Comparison of ENCODE assay signal across 8 mouse cellular contexts in genomic region chr6:91115863-91116243, GRCm38 (mm10). TPM values are rescaled to one million over a fixed set of nuclear protein-coding genes. Genes with fewer than 3 reads are reported as not detected.
DNase-seq lines count a peak whose midpoint lies in the region; ATAC-seq and TF ChIP-seq lines count a peak whose summit lies in the region.

No protein-coding gene starts in this region.

- peak overlapping the region; percentile 99 for H3K4me2 ChIP-seq in kidney, embryonic 15.5 days
- H3K4me2 ChIP-seq in embryonic facial prominence, embryonic 15.5 days (replicated peaks) = peak overlapping the region; percentile 100
- peak overlapping the region; percentile 99 for H3K4me2 ChIP-seq in limb, embryonic 13.5 days (replicated peaks)
- peak overlapping the region; percentile 79 for H3K4me2 ChIP-seq in midbrain, postnatal 0 days (ENCODE audit: low read depth, low read length, poor library complexity, severe bottlenecking)

- H3K36me3 ChIP-seq in kidney, embryonic 15.5 days = no peaks in the 10 kb centered on the region
- no peaks in the 10 kb centered on the region for H3K36me3 ChIP-seq in embryonic facial prominence, embryonic 15.5 days
- no peaks in the 10 kb centered on the region for H3K36me3 ChIP-seq in limb, embryonic 13.5 days
- H3K36me3 ChIP-seq in midbrain, postnatal 0 days (ENCODE audit: insufficient read depth, low read length) = no peaks in the 10 kb centered on the region

- peak overlapping the region; percentile 77 for H3K9ac ChIP-seq in kidney, embryonic 15.5 days
- H3K9ac ChIP-seq in embryonic facial prominence, embryonic 15.5 days = no peak overlapping the region
- peak overlapping the region; percentile 66 for H3K9ac ChIP-seq in limb, embryonic 13.5 days
- H3K9ac ChIP-seq in midbrain, postnatal 0 days (replicated peaks; ENCODE audit: low read length, poor library complexity, severe bottlenecking) = peak overlapping the region; percentile 69

- no peak for TF ChIP-seq CTCF in midbrain, postnatal 0 days (IDR thresholded peaks at IDR 0.05)

- peak overlapping the region; percentile 79 for H3K4me3 ChIP-seq in kidney, embryonic 15.5 days (replicated peaks)
- peak overlapping the region; percentile 63 for H3K4me3 ChIP-seq in embryonic facial prominence, embryonic 15.5 days (replicated peaks)
- H3K4me3 ChIP-seq in limb, embryonic 13.5 days = peak overlapping the region; percentile 66
- peak overlapping the region; percentile 58 for H3K4me3 ChIP-seq in midbrain, postnatal 0 days (ENCODE audit: low read depth, low read length)

- no peak for DNase-seq in kidney, postnatal 36 days
- DNase-seq in midbrain, postnatal 0 days (ENCODE audit: low spot score) = no peak
- no peak for DNase-seq in cerebellum, postnatal 25 days
- DNase-seq in gastrocnemius, postnatal 4 days (ENCODE audit: low spot score in 2 of 2) = no peak

- peak overlapping the region; percentile 87 for H3K27ac ChIP-seq in kidney, embryonic 15.5 days
- H3K27ac ChIP-seq in embryonic facial prominence, embryonic 15.5 days (replicated peaks) = 0 out of 2 replicates have a peak overlapping the region, but pooled peaks have one; percentile 17
- no peak overlapping the region for H3K27ac ChIP-seq in limb, embryonic 13.5 days
- H3K27ac ChIP-seq in midbrain, postnatal 0 days (ENCODE audit: low read depth, low read length) = peak overlapping the region; percentile 86

- H3K4me1 ChIP-seq in kidney, embryonic 15.5 days = peaks cover 43% of the 10 kb centered on the region
- peaks cover 18% of the 10 kb centered on the region for H3K4me1 ChIP-seq in embryonic facial prominence, embryonic 15.5 days
- peaks cover 13% of the 10 kb centered on the region for H3K4me1 ChIP-seq in limb, embryonic 13.5 days
- 0 out of 2 replicates have a peak, but pooled peaks cover 12% of the 10 kb centered on the region for H3K4me1 ChIP-seq in midbrain, postnatal 0 days (ENCODE audit: insufficient read depth, low read length)

- ATAC-seq in kidney, embryonic 15.5 days (replicated peaks; ENCODE audit: low FRiP score) = peak; percentile 17; the same call in 1 of the 2 replicates
- ATAC-seq in embryonic facial prominence, embryonic 15.5 days (ENCODE audit: insufficient number of reproducible peaks, low FRiP score, low TSS enrichment, low read depth) = no peak
- no peak; the same call in 1 of the 2 replicates for ATAC-seq in limb, embryonic 13.5 days (ENCODE audit: low FRiP score, low read depth)
- ATAC-seq in midbrain, postnatal 0 days (ENCODE audit: low FRiP score) = no peak
- no peak for ATAC-seq in CD4-positive, CD25-positive, alpha-beta regulatory T cell, adult 4 months

- H3K27me3 ChIP-seq in kidney, embryonic 15.5 days = 0 out of 2 replicates have a peak, but pooled peaks cover 2% of the 10 kb centered on the region
- H3K27me3 ChIP-seq in embryonic facial prominence, embryonic 15.5 days = peaks cover 11% of the 10 kb centered on the region
- H3K27me3 ChIP-seq in limb, embryonic 13.5 days = peaks cover 31% of the 10 kb centered on the region
- H3K27me3 ChIP-seq in midbrain, postnatal 0 days (ENCODE audit: insufficient read depth, low read length) = no peaks in the 10 kb centered on the region

- 14% methylated on average over 4 of the region's 4 CpGs for WGBS in kidney, embryonic 15.5 days
- WGBS in embryonic facial prominence, embryonic 15.5 days = 31% methylated on average over 4 of the region's 4 CpGs
- 23% methylated on average over 4 of the region's 4 CpGs for WGBS in limb, embryonic 13.5 days
- WGBS in midbrain, postnatal 0 days = 16% methylated on average over 4 of the region's 4 CpGs

- H3K9me3 ChIP-seq in kidney, embryonic 15.5 days (replicated peaks) = no peaks in the 10 kb centered on the region
- H3K9me3 ChIP-seq in embryonic facial prominence, embryonic 15.5 days (replicated peaks) = no peaks in the 10 kb centered on the region
- H3K9me3 ChIP-seq in limb, embryonic 13.5 days = no peaks in the 10 kb centered on the region
- H3K9me3 ChIP-seq in midbrain, postnatal 0 days (ENCODE audit: low read length) = no peaks in the 10 kb centered on the region

RNA-seq across cellular contexts. Expression of gene Nup210, which starts 0.8 kb away (rescaled TPM):
- polyA plus RNA-seq in kidney, embryonic 15.5 days (2015; fragmentation: Nextera tagmentation; extraction: Ambion mirVana) = 22.8 and 24.2 TPM in 2 replicates
- polyA plus RNA-seq in embryonic facial prominence, embryonic 15.5 days (2015; fragmentation: Nextera tagmentation; extraction: Ambion mirVana) = 9.2 and 9.9 TPM in 2 replicates
- 6.3 and 7.8 TPM in 2 replicates for polyA plus RNA-seq in limb, embryonic 13.5 days (2015; fragmentation: Nextera tagmentation; extraction: Ambion mirVana)
- 58.3 and 67.8 TPM in 2 replicates for total RNA-seq in midbrain, postnatal 0 days (2014; rRNA removed)
- polyA plus RNA-seq in midbrain, postnatal 0 days (2015; fragmentation: Nextera tagmentation; extraction: Ambion mirVana) = 16.2 and 17.2 TPM in 2 replicates
- polyA plus RNA-seq in CD4-positive, CD25-positive, alpha-beta regulatory T cell, adult 4 months (2017; shearing (Covaris generic)) = 100 to 1,000 TPM in 1 of 2 experiments, 10 to 100 TPM in 1; 86.2 to 109 TPM
- total RNA-seq in gastrocnemius, postnatal 4 days (2021) = 10 to 100 TPM; 29.9 to 34.0 TPM

RNA-seq across cellular contexts. Expression of gene Hdac11, which starts 40.6 kb away (rescaled TPM):
- 13.2 and 14.3 TPM in 2 replicates for polyA plus RNA-seq in kidney, embryonic 15.5 days (2015; fragmentation: Nextera tagmentation; extraction: Ambion mirVana)
- 12.2 and 14.1 TPM in 2 replicates for polyA plus RNA-seq in embryonic facial prominence, embryonic 15.5 days (2015; fragmentation: Nextera tagmentation; extraction: Ambion mirVana)
- 16.1 and 18.6 TPM in 2 replicates for polyA plus RNA-seq in limb, embryonic 13.5 days (2015; fragmentation: Nextera tagmentation; extraction: Ambion mirVana)
- 104 and 121 TPM in 2 replicates for total RNA-seq in midbrain, postnatal 0 days (2014; rRNA removed)
- 55.2 and 59.1 TPM in 2 replicates for polyA plus RNA-seq in midbrain, postnatal 0 days (2015; fragmentation: Nextera tagmentation; extraction: Ambion mirVana)
- 1 to 10 TPM; 1.5 to 2.0 TPM for polyA plus RNA-seq in CD4-positive, CD25-positive, alpha-beta regulatory T cell, adult 4 months (2017; shearing (Covaris generic))
- 10 to 100 TPM; 25.0 to 25.1 TPM for total RNA-seq in gastrocnemius, postnatal 4 days (2021)
